Mouse (Mus musculus) midbrain, embryonic 16.5 days (tissue): Measurements from ENCODE around the gene Pth2. TPM values are rescaled to one million over a fixed set of nuclear protein-coding genes. Genes with fewer than 3 reads are reported as not detected.

ENCODE experiments used
- ATAC-seq: fragments of 200-750 bp; cut with Nextera tagmentation; 2 replicates; pipeline ENCODE4 v1.8.0; 2017; ENCODE audit warnings: moderate TSS enrichment
- H3K27ac ChIP-seq: fragments of 300-500 bp; sonication (generic); 2 replicates; pipeline ENCODE4 v1.5.1; 2014; ENCODE audit warnings: mild to moderate bottlenecking, low read length, mixed read lengths
- H3K27me3 ChIP-seq: fragments of 300-500 bp; sonication (generic); 2 replicates; pipeline ENCODE4 v1.6.1; 2014; ENCODE audit warnings: low read depth, low read length, mixed read lengths; ENCODE audit not compliant: control insufficient read depth, insufficient read depth
- H3K36me3 ChIP-seq: fragments of 300-500 bp; sonication (generic); 2 replicates; pipeline ENCODE4 v1.6.1; 2014; ENCODE audit warnings: mild to moderate bottlenecking, low read length, moderate library complexity, mixed read lengths; ENCODE audit not compliant: control insufficient read depth, insufficient read depth
- H3K4me1 ChIP-seq: fragments of 300-500 bp; sonication (generic); 2 replicates; pipeline ENCODE4 v1.6.1; 2014; ENCODE audit warnings: mild to moderate bottlenecking, low read length, mixed read lengths; ENCODE audit not compliant: control insufficient read depth, insufficient read depth
- H3K4me2 ChIP-seq: fragments of 300-500 bp; sonication (generic); 2 replicates; pipeline ENCODE4 v1.6.1; 2014; ENCODE audit warnings: mild to moderate bottlenecking, low read length, mixed read lengths
- H3K4me3 ChIP-seq: fragments of 300-500 bp; sonication (generic); 2 replicates; pipeline ENCODE4 v1.5.1; 2014; ENCODE audit warnings: low read depth, mild to moderate bottlenecking, low read length, moderate library complexity, mixed read lengths
- H3K9ac ChIP-seq: fragments of 300-500 bp; sonication (generic); 2 replicates; pipeline ENCODE4 v1.6.1; 2014; ENCODE audit warnings: low read depth, low read length, mixed read lengths
- H3K9me3 ChIP-seq: fragments of 300-500 bp; sonication (generic); replicated peaks from 2 replicates; pipeline ENCODE4 v1.6.1; 2014; ENCODE audit warnings: mild to moderate bottlenecking, low read length, mixed read lengths; ENCODE audit not compliant: control insufficient read depth, poor library complexity, severe bottlenecking
- WGBS: fragments of 180-500 bp; shearing (Covaris S2); extraction: QIAGEN DNeasy Blood & Tissue Kit; methylation state at CpG from one replicate; pipeline ENCODE4 v1.1.7; 2014; 5-methylcytosine and 5-hydroxymethylcytosine counted together
- polyA plus RNA-seq: library from polyadenylated mRNA; unstranded; fragments of >200 nt; fragmentation: Nextera tagmentation; extraction: Ambion mirVana; gene quantifications from 2 replicates; pipeline ENCODE4 v1.2.1, GENCODE M21; 2015

The Pth2 gene
- polyA plus RNA-seq, 1 experiment from 2014 or later = 1.2 TPM

DNA sequence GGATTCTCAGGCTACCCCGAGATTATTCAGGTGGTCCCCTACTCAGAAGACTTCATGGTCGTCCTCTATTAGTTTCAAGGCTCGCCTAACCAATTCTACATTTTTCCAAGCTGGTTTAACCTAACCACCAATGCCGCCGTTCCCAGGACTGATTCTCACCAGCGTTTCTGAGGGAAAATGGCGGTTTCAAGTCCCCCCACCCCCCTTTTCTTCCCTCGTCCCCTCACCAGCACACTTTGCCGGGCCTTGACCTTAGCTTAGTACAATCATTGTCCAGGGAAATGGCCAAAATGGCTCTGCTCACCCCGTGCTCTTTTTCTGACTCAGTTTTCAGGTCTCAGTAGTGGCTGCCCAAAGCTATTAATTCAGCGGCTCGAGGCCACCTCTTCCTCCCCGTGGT, 5.4 kb upstream of the Pth2 start:
- no peak overlapping the region for H3K9ac ChIP-seq
- no peak overlapping the region for H3K27ac ChIP-seq
- 4% methylated on average over 13 of the region's 13 CpGs for WGBS

GRCm38 (mm10) chr7:45175929-45176328, 4.9 kb upstream of the Pth2 start:
- H3K4me1 ChIP-seq = peaks cover 5% of the 10 kb centered on the region

More for the DNA sequence above, 5.4 kb upstream of the Pth2 start:
- H3K4me1 ChIP-seq = peaks cover 5% of the 10 kb centered on the region
- no peaks in the 10 kb centered on the region for H3K9me3 ChIP-seq
- no peaks in the 10 kb centered on the region for H3K36me3 ChIP-seq
- no peak overlapping the region for H3K4me2 ChIP-seq
- peaks cover 63% of the 10 kb centered on the region for H3K27me3 ChIP-seq
- ATAC-seq = no peak
- no peak overlapping the region for H3K4me3 ChIP-seq

DNA sequence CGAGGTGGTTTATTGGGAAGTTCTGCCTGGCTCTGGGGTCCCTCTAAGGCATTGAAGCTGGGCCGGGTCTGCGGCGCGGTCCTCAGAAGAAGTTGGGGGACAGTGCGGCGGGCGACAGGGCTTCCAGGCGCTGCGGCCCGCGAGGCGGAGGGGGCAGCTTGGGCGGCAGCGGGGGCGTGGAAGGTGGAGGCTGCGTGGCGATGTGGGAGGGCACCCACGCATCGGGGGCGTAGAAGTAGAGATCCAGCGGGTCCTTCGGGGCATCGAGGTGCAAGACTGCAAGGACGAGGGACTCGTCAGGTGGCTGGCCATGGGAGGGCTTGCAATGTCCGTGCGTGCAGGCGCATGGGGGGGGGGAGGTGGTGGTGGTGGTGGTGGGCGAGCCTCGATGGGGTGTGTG, 4.4 kb upstream of the Pth2 start:
- no peak overlapping the region for H3K9ac ChIP-seq
- H3K4me3 ChIP-seq = peak overlapping the region; percentile 17
- peaks cover 73% of the 10 kb centered on the region for H3K27me3 ChIP-seq
- H3K9me3 ChIP-seq = no peaks in the 10 kb centered on the region
- WGBS = 3% methylated on average over 27 of the region's 31 CpGs
- peaks cover 7% of the 10 kb centered on the region for H3K4me1 ChIP-seq
- no peaks in the 10 kb centered on the region for H3K36me3 ChIP-seq
- peak overlapping the region; percentile 40 for H3K4me2 ChIP-seq
- no peak for ATAC-seq
- H3K27ac ChIP-seq = no peak overlapping the region

More at GRCm38 (mm10) chr7:45175929-45176328, 4.9 kb upstream of the Pth2 start:
- Histone ChIP-seq H3K9ac (no peak overlapping the region), H3K36me3 (no peaks in the 10 kb centered on the region), H3K27ac (no peak overlapping the region), H3K9me3 (no peaks in the 10 kb centered on the region), H3K4me2 (peak overlapping the region; percentile 40), H3K4me3 (peak overlapping the region; percentile 17), H3K27me3 (peaks cover 69% of the 10 kb centered on the region)
- WGBS = 3% methylated on average over 23 of the region's 23 CpGs
- no peak for ATAC-seq

DNA sequence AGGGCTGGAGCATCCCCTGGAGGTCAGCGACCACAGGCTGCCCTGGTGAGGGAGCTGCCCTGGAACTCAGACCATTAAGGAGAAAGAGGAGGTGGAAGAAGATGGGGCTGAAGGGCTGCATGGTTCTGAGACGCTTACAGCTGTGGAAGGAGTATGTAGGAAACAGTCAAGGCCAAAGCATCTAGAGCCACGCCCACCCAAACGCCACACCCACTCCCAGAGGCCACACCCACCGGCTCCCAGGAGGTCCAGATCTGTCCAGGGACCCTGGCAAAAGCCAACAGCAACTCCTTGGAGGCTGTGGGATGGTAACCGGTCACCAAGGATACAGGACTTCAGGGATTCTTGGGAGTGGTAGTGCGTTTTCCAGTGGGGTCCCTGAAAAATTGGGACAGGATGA, 2.2 kb upstream of the Pth2 start:
- no peak overlapping the region for H3K27ac ChIP-seq
- ATAC-seq = no peak
- no peak overlapping the region for H3K9ac ChIP-seq
- peaks cover 94% of the 10 kb centered on the region for H3K27me3 ChIP-seq
- WGBS = 22% methylated on average over 7 of the region's 7 CpGs
- H3K4me1 ChIP-seq = peaks cover 19% of the 10 kb centered on the region
- no peaks in the 10 kb centered on the region for H3K9me3 ChIP-seq
- H3K36me3 ChIP-seq = no peaks in the 10 kb centered on the region
- H3K4me3 ChIP-seq = no peak overlapping the region
- H3K4me2 ChIP-seq = no peak overlapping the region

DNA sequence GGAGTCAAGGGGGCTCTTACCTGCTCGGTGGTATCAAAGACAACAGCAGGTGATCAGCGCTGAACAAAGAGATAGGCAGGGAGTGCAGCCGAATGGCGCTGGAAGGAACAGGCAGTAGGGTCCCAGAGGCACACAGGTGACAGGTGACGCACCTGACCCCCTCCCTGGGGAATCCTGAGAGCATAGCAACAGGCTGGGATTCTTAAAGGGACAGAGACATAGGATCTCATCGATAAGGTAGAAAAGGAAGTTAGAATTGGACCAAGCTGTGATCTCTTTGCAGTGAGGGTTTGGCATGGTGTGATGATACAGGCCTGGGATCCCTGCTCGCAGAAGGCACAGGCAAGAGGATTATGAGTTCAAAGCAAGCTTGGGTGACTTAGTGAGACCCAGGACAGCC, 1.3 kb upstream of the Pth2 start, which contains the start of gene Gfy:
TSS of gene Gfy (minus strand) at position 101 of the 400 bp plus-strand sequence.
- H3K27me3 ChIP-seq = peaks cover 95% of the 10 kb centered on the region
- H3K4me1 ChIP-seq = peaks cover 19% of the 10 kb centered on the region
- no peak within 1 kb of the TSS for H3K4me2 ChIP-seq
- no peak within 1 kb of the TSS for H3K4me3 ChIP-seq
- WGBS = 26% methylated on average over 7 of the region's 7 CpGs
- no peak for ATAC-seq
- H3K9ac ChIP-seq = no peak within 1 kb of the TSS
- no peak within 1 kb of the TSS for H3K27ac ChIP-seq
- no peaks in the 10 kb centered on the region for H3K36me3 ChIP-seq
- H3K9me3 ChIP-seq = no peaks in the 10 kb centered on the region

GRCm38 (mm10) chr7:45181540-45181939, 745 bp downstream of the Pth2 start:
- Histone ChIP-seq H3K4me3 (peak overlapping the region; percentile 42), H3K9ac (peak overlapping the region; percentile 56; the same call in 1 of the 2 replicates), H3K27ac (no peak overlapping the region), H3K27me3 (peaks cover 77% of the 10 kb centered on the region), H3K9me3 (no peaks in the 10 kb centered on the region), H3K36me3 (no peaks in the 10 kb centered on the region), H3K4me1 (peaks cover 14% of the 10 kb centered on the region), H3K4me2 (peak overlapping the region; percentile 76)
- WGBS = 5% methylated on average over 34 of the region's 35 CpGs
- ATAC-seq = no peak

DNA sequence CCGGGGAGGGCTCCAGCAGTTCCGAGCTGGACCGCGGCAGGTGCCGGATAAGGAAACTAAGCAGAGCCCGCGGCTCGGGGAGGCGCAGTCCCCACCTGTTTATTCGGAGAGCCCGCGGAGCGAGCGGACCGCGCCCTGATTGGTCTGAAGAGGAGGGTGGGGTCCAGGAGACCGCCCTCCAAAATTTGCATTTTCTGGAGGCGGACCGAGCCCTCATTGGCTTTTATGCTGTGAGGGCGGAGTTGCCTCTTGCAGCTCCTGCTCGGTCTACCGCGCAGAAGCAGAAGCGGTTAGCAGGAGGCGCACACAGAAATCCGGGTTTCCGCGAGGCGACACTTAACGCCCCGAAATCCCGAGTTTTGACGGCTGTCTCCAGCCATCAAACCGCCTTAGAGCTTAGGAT, 1.4 kb downstream of the Pth2 start:
- H3K27me3 ChIP-seq = peaks cover 70% of the 10 kb centered on the region
- peak overlapping the region; percentile 76 for H3K4me2 ChIP-seq
- H3K4me3 ChIP-seq = peak overlapping the region; percentile 42
- peaks cover 14% of the 10 kb centered on the region for H3K4me1 ChIP-seq
- ATAC-seq = peak; percentile 87
- H3K9ac ChIP-seq = peak overlapping the region; percentile 40; the same call in 1 of the 2 replicates
- H3K9me3 ChIP-seq = no peaks in the 10 kb centered on the region
- H3K27ac ChIP-seq = no peak overlapping the region
- under 1% methylated on average over 34 of the region's 34 CpGs for WGBS
- H3K36me3 ChIP-seq = no peaks in the 10 kb centered on the region

- no peak for ATAC-seq
- peaks cover 14% of the 10 kb centered on the region for H3K4me1 ChIP-seq
- H3K4me3 ChIP-seq = peak overlapping the region; percentile 42
- peak overlapping the region; percentile 40; the same call in 1 of the 2 replicates for H3K9ac ChIP-seq
- H3K36me3 ChIP-seq = no peaks in the 10 kb centered on the region
- 13% methylated on average over 11 of the region's 11 CpGs for WGBS
- no peak overlapping the region for H3K27ac ChIP-seq
- H3K27me3 ChIP-seq = peaks cover 66% of the 10 kb centered on the region
- no peaks in the 10 kb centered on the region for H3K9me3 ChIP-seq
- H3K4me2 ChIP-seq = peak overlapping the region; percentile 76
Measured at GRCm38 (mm10) chr7:45182606-45183005, 1.8 kb downstream of the Pth2 start.

DNA sequence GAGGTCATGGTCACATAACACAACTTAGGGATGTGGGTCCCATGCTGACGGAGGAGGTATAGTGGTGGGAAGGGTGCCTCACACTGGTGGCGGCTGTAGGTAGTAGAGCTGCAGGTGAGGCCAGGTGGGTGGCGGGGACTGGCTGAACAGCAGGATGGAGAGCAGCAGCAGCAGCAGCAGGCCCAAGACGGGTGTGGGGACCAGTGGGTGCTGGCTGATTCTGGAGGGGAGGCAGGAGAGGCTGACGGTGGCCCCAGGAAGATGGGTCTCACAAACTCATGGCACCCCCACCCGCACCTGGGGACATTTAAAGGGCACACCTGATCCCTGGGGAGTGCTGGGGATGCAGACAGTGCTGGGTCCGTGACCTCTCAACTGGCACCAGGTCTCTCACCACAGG, 2.9 kb downstream of the Pth2 start:
- WGBS = 63% methylated on average over 7 of the region's 7 CpGs
- Histone ChIP-seq H3K9me3 (no peaks in the 10 kb centered on the region), H3K27ac (no peak overlapping the region), H3K4me3 (no peak overlapping the region), H3K4me1 (peaks cover 14% of the 10 kb centered on the region), H3K4me2 (no peak overlapping the region), H3K27me3 (peaks cover 58% of the 10 kb centered on the region), H3K9ac (no peak overlapping the region), H3K36me3 (no peaks in the 10 kb centered on the region)
- no peak for ATAC-seq
